Mouse (Mus musculus): Measurements from ENCODE around the gene Fgfr2. TPM values are rescaled to one million over a fixed set of nuclear protein-coding genes. Genes with fewer than 3 reads are reported as not detected.
A peak's percentile ranks its signal among the peaks of the same experiment; 100 is the strongest.

Fgfr2 gene
- total RNA-seq, 2 experiments from 2014 or later: 190 to 480 TPM

GRCm38 (mm10) chr7:130839380-130840100, 2283.6 kb downstream of the Fgfr2 start:
- no peak for DNase-seq

GRCm38 (mm10) chr7:130838658-130839025, 2284.5 kb downstream of the Fgfr2 start:
- no peak for DNase-seq

- DNase-seq: no peak
Observed at GRCm38 (mm10) chr7:130837941-130838657, 2285.1 kb downstream of the Fgfr2 start.

DNA sequence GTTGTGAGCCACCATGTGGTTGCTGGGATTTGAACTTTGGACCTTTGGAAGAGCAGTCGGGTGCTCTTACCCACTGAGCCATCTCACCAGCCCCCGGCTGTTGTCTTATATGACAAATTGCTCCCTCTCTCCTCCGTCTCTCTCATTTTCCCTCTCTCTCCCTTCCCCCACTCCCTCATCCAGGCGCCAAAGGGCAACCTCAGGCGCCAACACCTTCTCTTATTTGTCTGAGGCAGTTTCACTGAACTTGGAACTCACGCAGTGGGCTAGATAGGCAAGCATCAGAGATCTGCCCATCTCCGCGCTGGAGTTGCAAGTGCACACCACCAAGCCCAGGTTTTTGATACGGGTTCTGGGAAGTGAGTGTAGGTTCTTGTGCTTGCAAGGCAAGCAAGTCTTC, 2287.1 kb downstream of the Fgfr2 start:
- no peak for DNase-seq

- DNase-seq: peak; percentile 68 to 71
Observed at GRCm38 (mm10) chr7:130834958-130835861, 2287.9 kb downstream of the Fgfr2 start.

- DNase-seq: peak; percentile 11 to 58
Observed at GRCm38 (mm10) chr7:130834299-130834698, 2288.9 kb downstream of the Fgfr2 start.

GRCm38 (mm10) chr7:130831586-130831985, 2291.6 kb downstream of the Fgfr2 start:
- DNase-seq: no peak

GRCm38 (mm10) chr7:130828475-130828874, 2294.7 kb downstream of the Fgfr2 start:
- DNase-seq: no peak

DNA sequence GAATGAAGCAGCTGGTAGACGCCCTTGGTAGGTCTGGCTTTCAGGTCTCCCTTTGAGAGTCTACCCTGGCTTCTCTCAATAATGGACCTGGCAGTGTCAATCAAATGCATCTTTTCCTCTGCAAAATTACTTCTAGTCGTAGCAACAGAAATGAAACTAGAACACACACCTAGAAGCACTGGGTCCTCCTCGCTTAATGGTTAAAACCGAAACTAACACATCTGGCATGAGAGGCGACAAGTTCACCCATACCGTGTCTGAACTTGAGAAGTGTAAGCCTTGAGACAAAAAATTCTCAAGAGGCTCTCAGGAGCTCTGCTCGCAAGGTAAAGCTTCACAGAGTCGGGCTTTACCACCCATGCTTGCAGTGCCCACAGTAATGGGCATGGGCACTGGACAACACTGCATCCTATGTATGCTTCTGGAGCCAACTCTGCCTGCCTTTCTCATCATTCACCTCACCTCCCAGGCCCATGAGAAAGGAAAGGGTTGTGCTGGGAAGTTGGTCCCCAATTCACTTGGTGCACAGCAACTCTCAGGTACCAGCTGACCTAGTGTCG, 2295.2 kb downstream of the Fgfr2 start:
- no peak for DNase-seq

DNA sequence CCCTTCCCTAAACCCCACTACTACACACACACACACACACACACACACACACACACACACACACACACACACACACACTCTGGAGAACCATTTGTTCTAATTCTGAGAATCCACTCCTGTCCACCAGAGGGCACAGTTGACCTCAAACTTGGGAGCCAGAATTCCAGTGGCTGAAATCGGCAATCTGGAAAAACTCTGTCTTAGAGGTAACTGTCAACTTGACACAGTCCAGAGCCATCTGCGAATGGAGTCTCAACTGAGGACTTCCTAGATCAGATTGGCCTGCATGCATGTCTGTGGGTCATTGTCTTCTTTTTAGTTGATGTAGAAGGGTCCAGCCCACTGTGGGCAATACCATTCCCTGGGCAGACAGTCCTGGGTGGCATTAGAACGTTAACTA, 2295.7 kb downstream of the Fgfr2 start:
- DNase-seq: peak; percentile 50 to 68

DNA sequence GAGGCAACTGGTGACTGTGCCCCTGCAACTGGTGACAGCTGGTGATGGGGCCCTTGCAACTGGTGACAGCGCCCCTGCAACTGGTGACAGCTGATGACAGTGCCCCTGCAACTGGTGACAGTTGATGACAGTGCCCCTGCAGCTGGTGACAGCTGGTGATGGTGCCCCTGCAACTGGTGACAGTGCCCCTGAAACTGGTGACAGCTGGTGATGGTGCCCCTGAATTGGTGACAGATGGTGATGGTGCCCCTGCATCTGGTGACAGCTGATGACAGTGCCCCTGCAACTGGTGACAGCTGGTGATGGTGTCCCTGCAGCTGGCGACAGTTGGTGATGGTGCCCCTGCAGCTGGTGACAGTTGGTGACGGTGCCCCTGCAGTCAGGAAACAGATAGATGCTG, 2296.8 kb downstream of the Fgfr2 start:
- no peak for DNase-seq

GRCm38 (mm10) chr7:130823992-130824391, 2299.2 kb downstream of the Fgfr2 start:
- no peak for DNase-seq

GRCm38 (mm10) chr7:130819624-130820023, 2303.5 kb downstream of the Fgfr2 start:
- peak in 1 of 2 experiments; percentile 41 for DNase-seq

DNA sequence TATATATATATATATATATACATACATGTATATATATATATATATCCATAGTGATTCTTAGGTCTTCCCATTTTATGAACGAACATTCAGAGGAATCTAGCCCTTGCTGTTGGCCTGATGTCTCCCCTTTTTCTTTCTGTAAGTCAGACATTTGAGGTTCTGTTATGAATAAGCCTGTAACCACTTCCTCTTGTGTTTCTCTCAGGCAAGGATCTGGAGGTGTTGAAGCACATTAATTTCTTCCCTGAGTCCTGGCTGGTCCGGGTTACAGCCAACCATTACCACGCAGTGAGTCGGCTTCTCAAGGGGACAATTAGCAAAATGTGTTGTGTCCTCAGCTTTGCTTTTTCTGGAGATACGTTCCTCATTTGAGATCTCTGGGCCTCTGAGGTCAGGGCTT, 2304.3 kb downstream of the Fgfr2 start:
- no peak for DNase-seq

DNA sequence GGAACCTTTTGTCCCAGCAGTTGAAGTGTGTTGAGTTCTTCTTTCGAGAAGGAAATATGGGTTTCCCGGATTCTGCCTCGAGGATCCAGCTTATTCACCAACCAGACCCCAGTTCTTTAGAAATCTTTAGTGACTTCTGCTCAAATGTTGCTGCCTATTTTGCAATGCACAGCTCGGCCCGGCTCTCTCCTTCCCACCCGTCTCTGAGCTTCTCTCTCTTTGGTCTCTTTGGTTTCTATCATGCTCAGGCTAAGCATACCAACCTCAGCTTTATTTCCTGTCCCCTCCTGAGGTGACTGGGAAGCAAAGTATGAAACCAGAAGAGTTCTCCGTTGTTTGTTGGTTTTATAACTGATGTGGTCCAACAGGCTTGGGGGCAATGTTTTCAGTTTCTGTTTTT, 2306.9 kb downstream of the Fgfr2 start:
- no peak for DNase-seq

GRCm38 (mm10) chr7:130815601-130816000, 2307.5 kb downstream of the Fgfr2 start:
- DNase-seq: no peak

DNA sequence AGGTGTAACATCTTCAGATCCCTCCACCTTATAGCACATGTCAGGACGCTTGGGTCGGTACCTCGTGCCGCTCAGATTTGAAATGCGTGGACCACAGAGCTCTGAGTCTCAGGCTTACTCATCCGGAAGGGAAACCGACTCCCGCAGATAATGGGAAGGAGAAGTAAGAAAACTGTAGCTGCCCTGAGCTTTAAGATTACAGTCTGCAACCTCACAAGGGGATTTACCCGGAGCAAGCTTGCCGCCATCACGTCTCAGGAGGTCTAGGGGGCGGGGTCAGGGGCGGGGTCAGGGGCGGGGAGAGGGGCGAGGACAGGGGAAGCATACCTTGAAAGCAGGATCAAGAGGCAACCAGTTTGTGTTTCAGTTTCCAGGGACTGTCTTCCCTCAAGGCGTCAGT, 2310.7 kb downstream of the Fgfr2 start:
- DNase-seq: no peak

DNA sequence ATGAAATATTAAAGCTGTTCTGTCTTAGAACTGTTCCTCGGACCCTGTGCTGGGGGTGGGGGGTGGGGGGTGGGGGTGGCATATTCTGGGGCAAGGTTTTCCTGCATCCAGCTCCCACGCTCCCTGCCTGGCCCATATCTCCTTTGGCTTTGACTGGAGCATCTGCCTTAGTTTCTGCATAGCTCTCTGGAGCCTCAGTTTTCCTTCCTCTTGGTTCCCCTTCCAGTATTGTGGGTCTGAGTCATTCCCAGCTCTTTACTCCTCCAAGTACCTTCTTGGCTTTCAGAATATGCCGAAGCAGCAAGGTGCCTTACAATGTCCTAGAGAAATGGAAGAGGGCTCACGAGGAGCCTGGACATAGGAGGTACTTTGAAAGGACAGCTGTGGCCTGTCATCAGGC, 2312.9 kb downstream of the Fgfr2 start:
- DNase-seq: no peak

GRCm38 (mm10) chr7:130808694-130809093, 2314.5 kb downstream of the Fgfr2 start:
- no peak for DNase-seq

- DNase-seq: peak; percentile 80 to 83
Observed at GRCm38 (mm10) chr7:130807749-130808148, 2315.4 kb downstream of the Fgfr2 start.

GRCm38 (mm10) chr7:130804991-130805390, 2318.2 kb downstream of the Fgfr2 start:
- DNase-seq: no peak

GRCm38 (mm10) chr7:130803251-130803825, 2319.8 kb downstream of the Fgfr2 start:
- DNase-seq: peak; percentile 55 to 65

Measured in adrenal gland, postnatal 36 days (tissue).